Mouse (Mus musculus): ENCODE measurements around the gene Psg17. TPM values are rescaled to one million over a fixed set of nuclear protein-coding genes. Genes with fewer than 3 reads are reported as not detected.

Gene Psg17
- total RNA-seq, 1 experiment from 2014 or later = not detected

DNA sequence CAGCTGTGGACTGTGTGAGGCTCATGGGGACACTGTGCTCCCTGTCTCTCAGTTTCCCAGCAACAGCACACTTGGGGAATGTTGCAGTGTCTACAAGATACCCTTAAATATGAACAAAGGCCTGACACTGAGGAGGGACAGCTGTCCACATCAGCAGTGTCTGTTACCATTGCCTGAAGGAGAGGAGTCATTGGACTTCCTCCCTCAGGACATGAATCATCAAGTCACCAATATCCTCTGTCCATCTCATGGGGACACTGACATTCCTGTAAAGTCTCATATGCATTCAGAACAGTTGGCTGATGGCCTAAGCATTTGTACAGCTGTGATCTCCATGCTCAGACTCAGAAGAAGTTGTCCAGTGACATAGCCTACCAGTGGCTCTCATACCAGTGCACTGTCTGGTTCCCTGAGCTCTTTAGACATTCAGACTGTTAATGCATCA lies 42.0 kb downstream of the Psg17 start:
- no peak for ATAC-seq (replicated peaks; ENCODE audit: low read depth, poor library complexity, severe bottlenecking)

Other genes with a start within 250 kb of the Psg17 start
- not detected in 2 replicates for gene Psg23, start 205.1 kb downstream of the Psg17 start, total RNA-seq (2017)
- not detected in 2 replicates for gene Psg21, start 164.9 kb downstream of the Psg17 start, total RNA-seq (2017)
- not detected in 2 replicates for gene Psg20, start 135.4 kb downstream of the Psg17 start, total RNA-seq (2017)
- gene Psg22, start 103.5 kb downstream of the Psg17 start, total RNA-seq (2017) = not detected in 2 replicates
- not detected in 2 replicates for gene Psg19, start 23.1 kb downstream of the Psg17 start, total RNA-seq (2017)
- gene Mill2, start 18.4 kb upstream of the Psg17 start, total RNA-seq (2017) = 0.37 and 0.49 TPM in 2 replicates
- 2.2 and 10.0 TPM in 2 replicates for gene Pglyrp1, start 49.7 kb upstream of the Psg17 start, total RNA-seq (2017)
- 16.5 and 19.8 TPM in 2 replicates for gene Ccdc61, start 88.8 kb upstream of the Psg17 start, total RNA-seq (2017)
- gene Nova2, start 104.3 kb upstream of the Psg17 start, total RNA-seq (2017) = 0.14 TPM in 1 of 2 replicates, not detected in the other
- gene Nanos2, start 165.8 kb upstream of the Psg17 start, total RNA-seq (2017) = not detected in 2 replicates
- gene Mypop, start 169.6 kb upstream of the Psg17 start, total RNA-seq (2017) = 0.64 TPM in 1 of 2 replicates, not detected in the other
- gene Irf2bp1, start 182.4 kb upstream of the Psg17 start, total RNA-seq (2017) = 13.1 and 14.6 TPM in 2 replicates
- 0.50 TPM in 1 of 2 replicates, not detected in the other for gene Foxa3, start 201.9 kb upstream of the Psg17 start, total RNA-seq (2017)
- 48.9 and 54.0 TPM in 2 replicates for gene Sympk, start 202.8 kb upstream of the Psg17 start, total RNA-seq (2017)
- not detected in 2 replicates for gene Rsph6a, start 233.1 kb upstream of the Psg17 start, total RNA-seq (2017)